Mouse (Mus musculus) heart, embryonic 13.5 days (tissue): Measurements from ENCODE around the gene Tep1. TPM values are rescaled to one million over a fixed set of nuclear protein-coding genes. Genes with fewer than 3 reads are reported as not detected.

Experiments used
- ATAC-seq: fragments of 200-750 bp; cut with Nextera tagmentation; 2 replicates; pipeline ENCODE4 v1.8.0; 2017; ENCODE audit warnings: moderate TSS enrichment; ENCODE audit not compliant: insufficient number of reproducible peaks, low FRiP score, low TSS enrichment; ENCODE audit errors: extremely low read depth
- H3K27ac ChIP-seq: fragments of 300-500 bp; sonication (generic); replicated peaks from 2 replicates; pipeline ENCODE4 v1.5.1; 2015; ENCODE audit warnings: moderate library complexity, mild to moderate bottlenecking, inconsistent platforms
- H3K27me3 ChIP-seq: fragments of 300-500 bp; sonication (generic); replicated peaks from 2 replicates; pipeline ENCODE4 v1.6.1; 2015; ENCODE audit warnings: mild to moderate bottlenecking, inconsistent platforms
- H3K36me3 ChIP-seq: fragments of 300-500 bp; sonication (generic); 2 replicates; pipeline ENCODE4 v1.6.1; 2015; ENCODE audit warnings: mild to moderate bottlenecking, inconsistent platforms
- H3K4me1 ChIP-seq: fragments of 300-500 bp; sonication (generic); 2 replicates; pipeline ENCODE4 v1.6.1; 2015; ENCODE audit warnings: inconsistent platforms
- H3K4me2 ChIP-seq: fragments of 300-500 bp; sonication (generic); 2 replicates; pipeline ENCODE4 v1.6.1; 2015; ENCODE audit warnings: inconsistent platforms, mild to moderate bottlenecking, moderate library complexity
- H3K4me3 ChIP-seq: fragments of 300-500 bp; sonication (generic); 2 replicates; pipeline ENCODE4 v1.5.1; 2015; ENCODE audit warnings: moderate library complexity, mild to moderate bottlenecking, inconsistent platforms
- H3K9ac ChIP-seq: fragments of 300-500 bp; sonication (generic); 2 replicates; pipeline ENCODE4 v1.6.1; 2015; ENCODE audit warnings: inconsistent platforms, mild to moderate bottlenecking, moderate library complexity
- H3K9me3 ChIP-seq: fragments of 300-500 bp; sonication (generic); 2 replicates; pipeline ENCODE4 v1.6.1; 2016; ENCODE audit warnings: inconsistent platforms
- WGBS: fragments of 180-500 bp; shearing (Covaris S2); methylation state at CpG from one replicate; pipeline ENCODE4 v1.1.7; 2015; ENCODE audit warnings: mixed read lengths; 5-methylcytosine and 5-hydroxymethylcytosine counted together
- polyA plus RNA-seq: library from polyadenylated mRNA; unstranded; fragments of >200 nt; fragmentation: Nextera tagmentation; extraction: Ambion mirVana; gene quantifications from 2 replicates; pipeline ENCODE4 v1.2.1, GENCODE M21; 2015

The Tep1 gene
- polyA plus RNA-seq, 1 experiment from 2014 or later = 5.1 TPM

DNA sequence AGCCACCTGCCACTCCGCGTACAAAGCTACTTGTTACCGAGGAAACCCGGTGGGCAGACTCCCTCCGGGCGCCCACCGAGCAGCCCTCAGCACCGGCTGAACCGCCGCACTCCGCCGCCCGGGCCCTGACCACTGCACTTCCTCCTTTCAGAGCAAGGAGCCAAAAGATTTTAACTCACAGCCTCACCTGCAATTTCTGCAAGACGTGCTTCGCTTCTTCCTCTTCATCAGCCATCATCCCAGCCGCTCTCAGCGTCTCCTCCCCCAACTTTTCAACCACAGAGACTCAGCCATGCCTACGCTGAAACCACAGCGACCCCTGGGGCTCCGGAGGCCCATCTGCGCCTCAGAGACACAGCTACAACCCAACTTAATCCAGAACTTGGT lies 85.1 kb downstream of the Tep1 start, which contains the start of gene Ttc5:
Gene Ttc5, minus strand, starts transcription at position 269 of the 387 bp plus-strand sequence.
- H3K27me3 ChIP-seq = no peaks in the 10 kb centered on the region
- H3K9ac ChIP-seq = peak within 1 kb of the TSS; percentile 89
- H3K4me2 ChIP-seq = peak within 1 kb of the TSS; percentile 80
- 0 out of 2 replicates have a peak, but pooled peaks cover 2% of the 10 kb centered on the region for H3K9me3 ChIP-seq
- peak within 1 kb of the TSS; percentile 77 for H3K4me3 ChIP-seq
- peaks cover 15% of the 10 kb centered on the region for H3K36me3 ChIP-seq
- WGBS = under 1% methylated on average over 21 of the region's 21 CpGs
- peak within 1 kb of the TSS; percentile 36; the same call in 1 of the 2 replicates for H3K27ac ChIP-seq
- peak; percentile 83; the same call in 1 of the 2 replicates for ATAC-seq
- peaks cover 7% of the 10 kb centered on the region for H3K4me1 ChIP-seq

DNA sequence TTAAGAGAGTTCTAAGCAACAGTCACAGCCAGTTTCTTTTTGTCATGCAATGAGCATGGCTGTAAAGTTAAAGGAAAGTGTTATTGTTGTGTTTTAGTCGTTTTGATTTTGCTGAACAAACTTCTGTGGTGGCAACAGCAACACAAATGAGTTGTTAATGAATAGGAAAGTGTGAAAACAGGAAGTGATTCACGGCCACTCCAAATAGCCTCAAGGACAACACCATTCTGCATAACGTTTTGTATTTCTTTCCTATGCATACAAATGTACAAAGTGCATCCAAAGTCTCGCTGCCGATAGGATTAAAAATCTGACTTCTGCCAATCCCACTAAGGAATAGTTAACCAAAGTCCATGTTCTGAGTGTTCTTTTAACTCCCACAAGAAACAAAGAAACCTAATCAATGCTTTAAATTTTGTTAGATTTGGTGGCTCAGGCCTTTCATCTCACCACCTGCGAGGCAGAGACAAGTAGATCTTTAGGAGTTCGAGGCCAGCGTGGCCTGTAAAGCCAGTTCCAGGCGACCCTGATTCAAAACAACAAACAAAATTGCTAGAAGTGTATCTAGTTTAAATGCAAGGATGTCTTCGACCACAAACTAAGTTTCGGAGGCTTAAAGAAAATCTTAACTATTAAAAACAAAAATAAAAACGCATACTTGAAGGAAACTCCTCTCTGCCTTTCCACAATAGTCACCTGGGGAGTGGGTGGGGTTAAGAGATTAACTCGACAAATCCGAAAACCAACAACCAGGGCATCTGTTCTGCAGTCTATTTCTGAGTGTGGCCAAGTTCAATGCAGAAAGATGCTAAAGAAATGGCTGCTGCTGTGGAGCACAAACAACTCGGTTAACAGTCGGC lies 85.7 kb downstream of the Tep1 start:
- Histone ChIP-seq H3K9me3 (0 out of 2 replicates have a peak, but pooled peaks cover 2% of the 10 kb centered on the region), H3K4me3 (peak overlapping the region; percentile 77), H3K36me3 (peaks cover 22% of the 10 kb centered on the region), H3K4me2 (peak overlapping the region; percentile 80), H3K4me1 (peaks cover 7% of the 10 kb centered on the region), H3K27me3 (no peaks in the 10 kb centered on the region), H3K9ac (peak overlapping the region; percentile 89), H3K27ac (peak overlapping the region; percentile 36; the same call in 1 of the 2 replicates)
- no peak for ATAC-seq
- WGBS = 25% methylated on average over 16 of the region's 16 CpGs

DNA sequence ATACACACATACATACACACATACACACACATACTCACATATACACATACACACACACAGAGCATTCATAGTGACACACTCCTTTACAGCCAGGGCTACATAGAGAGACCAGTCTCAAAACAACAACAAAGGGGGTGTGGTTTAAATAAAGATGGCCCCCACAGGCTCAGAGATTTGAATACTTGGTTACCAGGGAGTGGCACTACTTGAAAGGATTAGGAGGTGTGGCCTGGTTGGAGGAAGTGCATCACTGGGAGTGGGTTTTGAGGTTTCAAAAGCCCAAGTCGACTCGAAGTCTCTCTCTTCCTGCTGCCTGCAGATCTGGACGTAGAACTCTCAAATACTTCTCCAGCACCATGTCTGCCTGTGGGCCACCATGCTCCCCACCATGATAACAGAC lies 88.2 kb downstream of the Tep1 start:
- H3K27ac ChIP-seq = no peak overlapping the region
- WGBS = 88% methylated on average over 3 of the region's 3 CpGs
- 0 out of 2 replicates have a peak, but pooled peaks cover 2% of the 10 kb centered on the region for H3K9me3 ChIP-seq
- H3K4me3 ChIP-seq = no peak overlapping the region
- H3K4me1 ChIP-seq = peaks cover 7% of the 10 kb centered on the region
- H3K27me3 ChIP-seq = no peaks in the 10 kb centered on the region
- peaks cover 38% of the 10 kb centered on the region for H3K36me3 ChIP-seq
- no peak for ATAC-seq
- no peak overlapping the region for H3K4me2 ChIP-seq
- no peak overlapping the region for H3K9ac ChIP-seq

Other genes starting within 250 kb of the Tep1 start
- gene Olfr745, start 231.2 kb downstream of the Tep1 start, polyA plus RNA-seq = not detected in 2 replicates
- not detected in 2 replicates for gene Olfr746, start 223.5 kb downstream of the Tep1 start, polyA plus RNA-seq
- gene Olfr747, start 177.4 kb downstream of the Tep1 start, polyA plus RNA-seq = not detected in 2 replicates
- not detected in 2 replicates for gene Olfr748, start 163.2 kb downstream of the Tep1 start, polyA plus RNA-seq
- gene Olfr749, start 125.5 kb downstream of the Tep1 start, polyA plus RNA-seq = not detected in 2 replicates
- 48.8 and 51.4 TPM in 2 replicates for gene Ttc5, start 85.0 kb downstream of the Tep1 start, polyA plus RNA-seq
- gene Ccnb1ip1, start 62.8 kb downstream of the Tep1 start, polyA plus RNA-seq = not detected in 2 replicates
- gene Parp2, start 62.7 kb downstream of the Tep1 start, polyA plus RNA-seq = 35.1 and 41.6 TPM in 2 replicates
- 0.10 and 0.45 TPM in 2 replicates for gene Klhl33, start 26.9 kb upstream of the Tep1 start, polyA plus RNA-seq
- 112 and 131 TPM in 2 replicates for gene Osgep, start 54.3 kb upstream of the Tep1 start, polyA plus RNA-seq
- gene Apex1, start 54.4 kb upstream of the Tep1 start, polyA plus RNA-seq = 148 TPM in 2 replicates
- 34.9 and 38.2 TPM in 2 replicates for gene Pip4p1, start 60.3 kb upstream of the Tep1 start, polyA plus RNA-seq
- 36.5 and 41.3 TPM in 2 replicates for gene Pnp, start 60.5 kb upstream of the Tep1 start, polyA plus RNA-seq
- gene Gm49342, start 74.0 kb upstream of the Tep1 start, polyA plus RNA-seq = not detected in 2 replicates
- 0.74 TPM in 1 of 2 replicates, not detected in the other for gene Pnp2, start 85.4 kb upstream of the Tep1 start, polyA plus RNA-seq
- 0.34 and 0.40 TPM in 2 replicates for gene Rnase10, start 137.2 kb upstream of the Tep1 start, polyA plus RNA-seq
- gene Rnase9, start 171.3 kb upstream of the Tep1 start, polyA plus RNA-seq = not detected in 2 replicates
- not detected in 2 replicates for gene Rnase11, start 179.6 kb upstream of the Tep1 start, polyA plus RNA-seq
- gene Rnase12, start 187.1 kb upstream of the Tep1 start, polyA plus RNA-seq = 0.99 and 1.1 TPM in 2 replicates
- not detected in 2 replicates for gene Olfr750, start 203.9 kb upstream of the Tep1 start, polyA plus RNA-seq
- 20.5 and 21.4 TPM in 2 replicates for gene Rnase4, start 220.5 kb upstream of the Tep1 start, polyA plus RNA-seq
- gene Ang, start 220.6 kb upstream of the Tep1 start, polyA plus RNA-seq = 3.6 and 3.9 TPM in 2 replicates
- gene Eddm3b, start 243.9 kb upstream of the Tep1 start, polyA plus RNA-seq = not detected in 2 replicates